Mouse (Mus musculus) small intestine, adult 2 months (tissue): ENCODE measurements around the gene Jund.
A peak's percentile ranks its signal among the peaks of the same experiment; 100 is the strongest.

Experiments used
- CTCF ChIP-seq: fragments of 200-500 bp; IDR thresholded peaks from 2 replicates; pipeline ENCODE4 v1.5.1; 2012; ENCODE audit warnings: low read depth, mild to moderate bottlenecking, control low read depth, inconsistent platforms, low read length, moderate library complexity, mixed read lengths; ENCODE audit not compliant: insufficient replicate concordance, insufficient read length; ENCODE audit errors: extremely low read depth
- POLR2A ChIP-seq: fragments of 200-500 bp; IDR thresholded peaks from 2 replicates; pipeline ENCODE4 v1.6.1; 2012; ENCODE audit warnings: low read depth, mild to moderate bottlenecking, control low read depth, inconsistent platforms, low read length, moderate library complexity

DNA sequence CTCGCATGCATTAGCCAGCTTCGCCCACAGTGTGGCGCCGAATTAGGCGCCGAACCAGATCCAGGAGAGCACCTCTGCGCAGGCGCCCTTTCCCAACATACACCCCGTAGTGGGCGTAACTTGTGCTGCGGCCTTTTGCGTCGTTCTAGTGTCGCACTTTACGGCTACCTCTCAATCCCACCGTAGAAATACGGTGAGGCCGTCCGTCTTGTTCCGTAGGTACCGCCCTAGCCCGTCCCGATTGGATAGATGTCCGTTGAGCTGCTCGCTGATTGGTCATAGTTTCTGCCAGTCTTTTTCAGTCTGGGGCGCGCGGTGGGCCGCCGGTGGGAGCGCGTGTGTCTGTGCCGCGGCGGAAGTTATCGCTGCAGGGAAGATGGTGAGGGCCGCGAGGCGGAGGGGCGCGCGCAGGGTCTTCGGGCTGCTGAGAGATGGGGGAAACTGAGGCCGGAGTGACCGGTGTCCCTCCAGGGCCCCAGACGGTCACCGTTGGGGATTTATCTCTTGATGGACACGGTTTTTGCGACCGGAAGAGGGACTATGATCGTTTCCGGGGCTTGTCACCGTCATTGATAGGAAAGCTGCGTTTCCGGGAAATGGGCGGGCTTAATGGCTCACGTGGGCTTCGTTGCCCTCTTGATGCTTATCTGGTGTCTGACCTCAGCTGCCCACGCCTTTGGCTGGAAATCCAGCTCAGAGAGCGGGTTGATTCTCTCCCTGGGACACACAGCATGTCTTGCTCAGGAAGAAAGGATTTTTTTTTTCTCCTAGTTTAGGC lies 25.5 kb upstream of the Jund start, which contains the start of gene Lsm4:
- peak; percentile 82 for TF ChIP-seq CTCF
- peak; percentile 40; the same call in 1 of the 2 replicates for TF ChIP-seq POLR2A
